Mouse (Mus musculus) spleen, adult 2 months (tissue): ENCODE results near the gene Sorcs3. TPM values are rescaled to one million over a fixed set of nuclear protein-coding genes. Genes with fewer than 3 reads are reported as not detected.

Source experiments
- DNase-seq, 2 experiments: peaks; one replicate each; pipeline versions ENCODE4 v3.0.0 to v3.0.0-alpha.2; 2012 to 2021; ENCODE audit warnings: low spot score in 2 of 2, low read depth in 1 of 2
- H3K27ac ChIP-seq: fragments of 200-500 bp; 2 replicates; pipeline ENCODE4 v1.5.1; 2012; ENCODE audit warnings: low read length, inconsistent platforms; ENCODE audit not compliant: insufficient read depth
- H3K27me3 ChIP-seq: fragments of 200-500 bp; 2 replicates; pipeline ENCODE4 v1.6.1; 2012; ENCODE audit warnings: mild to moderate bottlenecking, moderate library complexity, low read length, inconsistent platforms; ENCODE audit not compliant: control insufficient read depth, insufficient read depth
- H3K36me3 ChIP-seq: fragments of 200-500 bp; 2 replicates; pipeline ENCODE4 v1.6.1; 2012; ENCODE audit warnings: mild to moderate bottlenecking, low read length, inconsistent platforms; ENCODE audit not compliant: control insufficient read depth, insufficient read depth
- H3K4me1 ChIP-seq: fragments of 200-500 bp; 2 replicates; pipeline ENCODE4 v1.6.1; 2011; ENCODE audit warnings: inconsistent platforms; ENCODE audit not compliant: control insufficient read depth, insufficient read depth, insufficient read length
- H3K4me3 ChIP-seq: fragments of 200-500 bp; 2 replicates; pipeline ENCODE4 v1.5.1; 2011; ENCODE audit warnings: mild to moderate bottlenecking, inconsistent platforms; ENCODE audit not compliant: insufficient read depth, insufficient read length; ENCODE audit errors: extremely low read depth
- CTCF ChIP-seq: fragments of 200-500 bp; IDR thresholded peaks from 2 replicates; pipeline ENCODE4 v1.5.1; 2011; ENCODE audit warnings: mild to moderate bottlenecking, inconsistent platforms; ENCODE audit not compliant: insufficient read depth, insufficient read length, insufficient replicate concordance; ENCODE audit errors: extremely low read depth
- POLR2A ChIP-seq: fragments of 200-500 bp; IDR thresholded peaks from 2 replicates; pipeline ENCODE4 v1.6.1; 2011; ENCODE audit warnings: low read depth, low read length, inconsistent platforms
- WGBS: fragments of 180-500 bp; shearing (Covaris S2); methylation state at CpG from one replicate; pipeline ENCODE4 v1.1.7; 2018; 5-methylcytosine and 5-hydroxymethylcytosine counted together
- polyA plus RNA-seq: library from polyadenylated mRNA; depleted of rRNA; stranded (reverse); fragments of >200 nt; gene quantifications from 2 replicates; pipeline ENCODE4 v1.2.3, GENCODE M21; 2012

The Sorcs3 gene
- polyA plus RNA-seq, 1 experiment = not detected

GRCm38 (mm10) chr19:48482946-48483345, 277.1 kb downstream of the Sorcs3 start:
- Histone ChIP-seq H3K36me3 (no peaks in the 10 kb centered on the region), H3K4me1 (no peaks in the 10 kb centered on the region), H3K27me3 (no peaks in the 10 kb centered on the region), H3K27ac (no peak overlapping the region), H3K4me3 (no peak overlapping the region)
- no peak for DNase-seq
- 74% methylated on average over 3 of the region's 3 CpGs for WGBS
- TF ChIP-seq CTCF (no peak), POLR2A (no peak)

DNA sequence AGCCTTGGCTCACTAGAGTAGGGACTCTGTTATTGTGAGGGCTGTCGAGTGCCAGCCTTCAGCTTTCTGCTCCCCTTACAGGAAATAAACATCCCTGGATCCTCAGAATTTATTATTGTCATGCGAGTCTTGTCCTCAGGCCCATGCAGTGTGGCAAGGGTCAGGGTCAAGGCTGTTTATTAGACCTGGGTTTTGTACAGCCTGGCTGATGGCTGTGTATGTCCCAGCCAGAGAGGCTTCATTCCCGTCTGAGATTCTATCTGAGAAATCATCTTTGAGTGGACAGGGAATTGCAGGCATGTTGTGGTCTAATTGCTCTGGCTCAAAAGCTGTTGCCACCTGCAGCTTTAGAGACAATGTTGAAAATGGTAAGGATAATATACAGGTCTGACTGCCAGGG, 285.3 kb downstream of the Sorcs3 start:
- no peak for DNase-seq
- Histone ChIP-seq H3K27ac (no peak overlapping the region), H3K4me3 (no peak overlapping the region), H3K36me3 (no peaks in the 10 kb centered on the region), H3K27me3 (no peaks in the 10 kb centered on the region), H3K4me1 (no peaks in the 10 kb centered on the region)
- 83% methylated on average over 3 of the region's 3 CpGs for WGBS
- TF ChIP-seq CTCF = no peak
- no peak for TF ChIP-seq POLR2A

DNA sequence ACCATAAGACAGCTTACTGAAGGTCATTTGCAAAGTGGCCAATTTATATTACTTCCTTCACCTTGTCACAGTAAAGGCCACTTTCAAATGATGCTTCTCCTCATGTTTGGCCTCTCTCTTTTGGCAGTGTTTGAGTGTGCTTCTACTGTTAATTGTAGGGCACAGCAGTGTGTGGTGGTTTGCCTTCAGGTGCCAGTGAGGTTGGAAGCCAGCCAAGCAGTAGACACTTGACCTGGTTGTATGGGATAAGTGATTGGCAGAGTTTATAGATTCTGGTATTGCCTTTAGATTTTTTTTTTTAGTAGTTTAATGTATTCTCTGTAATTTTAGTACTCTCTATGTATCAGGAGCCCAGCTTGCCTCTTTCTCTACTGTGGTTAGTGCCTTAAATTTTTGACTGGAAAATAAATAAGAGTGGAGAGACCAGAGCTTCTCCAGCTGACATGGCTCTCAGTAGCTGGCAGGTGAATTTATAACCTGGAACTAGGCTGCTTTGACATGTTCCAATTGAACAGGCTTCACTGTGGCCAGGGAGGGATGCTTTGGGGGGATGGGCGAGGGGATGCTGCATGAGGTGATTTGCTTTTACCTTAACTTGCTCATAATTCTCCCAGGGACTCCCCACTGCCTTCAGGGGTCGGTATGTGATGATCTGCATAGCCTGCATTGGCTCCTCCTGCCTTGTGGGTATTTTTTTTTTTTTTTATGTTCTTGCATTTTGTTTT, 298.2 kb downstream of the Sorcs3 start:
- no peaks in the 10 kb centered on the region for H3K4me1 ChIP-seq
- WGBS = 49% methylated on average over 2 of the region's 2 CpGs

DNA sequence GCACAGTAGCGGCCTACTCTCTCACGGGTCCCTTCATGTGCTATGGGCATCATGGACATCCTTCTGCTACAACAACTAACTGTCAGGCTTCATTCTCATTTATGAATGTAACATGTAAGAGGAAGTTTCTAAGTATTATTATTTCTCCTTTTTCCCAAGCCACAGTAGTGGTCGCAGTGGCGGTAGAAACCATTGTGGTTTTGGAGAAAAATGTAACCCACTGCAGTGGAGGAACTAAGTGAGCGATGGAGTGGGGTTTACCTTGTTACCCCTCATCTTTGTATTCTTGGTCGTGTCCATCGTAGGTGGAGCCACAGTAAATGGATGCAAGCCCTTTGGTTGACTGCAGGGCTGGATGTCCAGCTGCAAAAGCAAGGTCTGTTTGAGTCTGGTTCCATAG, 318.0 kb downstream of the Sorcs3 start:
- WGBS = 33% methylated on average over 7 of the region's 7 CpGs
- TF ChIP-seq POLR2A (no peak), CTCF (no peak)
- Histone ChIP-seq H3K27ac (no peak overlapping the region), H3K4me1 (no peaks in the 10 kb centered on the region), H3K36me3 (no peaks in the 10 kb centered on the region), H3K27me3 (no peaks in the 10 kb centered on the region), H3K4me3 (no peak overlapping the region)
- DNase-seq = no peak

More for the DNA sequence above, 298.2 kb downstream of the Sorcs3 start:
- H3K27ac ChIP-seq = no peak overlapping the region
- no peaks in the 10 kb centered on the region for H3K27me3 ChIP-seq
- no peaks in the 10 kb centered on the region for H3K36me3 ChIP-seq
- H3K4me3 ChIP-seq = no peak overlapping the region
- TF ChIP-seq CTCF (no peak), POLR2A (no peak)
- DNase-seq = no peak

GRCm38 (mm10) chr19:48524527-48525214, 318.8 kb downstream of the Sorcs3 start:
- Histone ChIP-seq H3K27me3 (no peaks in the 10 kb centered on the region), H3K4me3 (no peak overlapping the region), H3K36me3 (no peaks in the 10 kb centered on the region), H3K27ac (no peak overlapping the region), H3K4me1 (no peaks in the 10 kb centered on the region)
- DNase-seq = no peak
- TF ChIP-seq CTCF (no peak), POLR2A (no peak)
- WGBS = 27% methylated on average over 9 of the region's 9 CpGs

GRCm38 (mm10) chr19:48533582-48533981, 327.8 kb downstream of the Sorcs3 start:
- Histone ChIP-seq H3K36me3 (no peaks in the 10 kb centered on the region), H3K27me3 (no peaks in the 10 kb centered on the region), H3K4me3 (no peak overlapping the region), H3K27ac (no peak overlapping the region), H3K4me1 (no peaks in the 10 kb centered on the region)
- 16% methylated on average over 4 of the region's 4 CpGs for WGBS
- no peak for TF ChIP-seq CTCF
- DNase-seq = no peak

GRCm38 (mm10) chr19:48544294-48544693, 338.5 kb downstream of the Sorcs3 start:
- Histone ChIP-seq H3K36me3 (no peaks in the 10 kb centered on the region), H3K4me3 (no peak overlapping the region), H3K4me1 (no peaks in the 10 kb centered on the region), H3K27ac (no peak overlapping the region), H3K27me3 (no peaks in the 10 kb centered on the region)
- DNase-seq = no peak
- TF ChIP-seq POLR2A (no peak), CTCF (no peak)
